Mouse (Mus musculus) lung, postnatal 0 days (tissue): ENCODE measurements around the gene Banp.

Source experiments
- CTCF ChIP-seq: IDR thresholded peaks from 2 replicates; pipeline ENCODE4 v1.5.1; 2016; ENCODE audit warnings: antibody characterized with exemption, mild to moderate bottlenecking
- EP300 ChIP-seq: IDR thresholded peaks from 2 replicates; pipeline ENCODE4 v1.6.1; 2016; ENCODE audit warnings: antibody characterized with exemption, mild to moderate bottlenecking, control low read depth

- no peak for TF ChIP-seq EP300
- no peak for TF ChIP-seq CTCF
Observed at GRCm38 (mm10) chr8:121980792-121981519, 31.4 kb downstream of the Banp start.
